Mouse (Mus musculus): ENCODE measurements around the gene Sh3glb2. TPM values are rescaled to one million over a fixed set of nuclear protein-coding genes. Genes with fewer than 3 reads are reported as not detected.

Sh3glb2 gene
- total and polyA plus RNA-seq, 2 experiments = 23.3 to 62.0 TPM

DNA sequence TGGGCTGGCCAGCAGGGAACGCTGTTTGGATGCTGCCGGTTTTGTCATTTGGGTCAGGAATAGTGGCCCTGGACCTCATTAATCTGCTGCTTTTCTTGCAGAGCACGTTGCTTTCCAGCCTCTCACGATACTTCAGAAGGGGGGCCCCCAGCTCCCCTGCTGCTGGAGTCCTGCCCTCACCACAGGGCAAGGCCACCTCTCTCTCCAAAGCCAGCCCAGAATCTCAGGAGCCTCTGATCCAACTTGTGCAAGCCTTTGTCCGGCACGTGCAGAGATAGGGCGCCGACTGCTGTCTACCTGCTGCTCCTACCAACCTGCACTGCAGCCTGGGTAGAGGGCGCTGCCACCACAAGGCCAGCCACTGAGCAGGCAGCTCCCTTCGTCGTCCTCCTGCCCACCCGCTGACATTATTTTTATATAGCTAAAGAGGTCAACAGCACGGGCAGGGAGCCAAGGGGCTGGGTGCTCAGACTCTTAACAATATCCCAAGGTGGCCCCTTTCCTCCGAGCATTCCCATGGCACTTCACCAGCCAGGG lies 15.5 kb downstream of the Sh3glb2 start:
- WGBS = 74% methylated on average over 14 of the region's 14 CpGs
- DNase-seq (ENCODE audit: extremely low read depth, low read depth, low spot score) = no peak

DNA sequence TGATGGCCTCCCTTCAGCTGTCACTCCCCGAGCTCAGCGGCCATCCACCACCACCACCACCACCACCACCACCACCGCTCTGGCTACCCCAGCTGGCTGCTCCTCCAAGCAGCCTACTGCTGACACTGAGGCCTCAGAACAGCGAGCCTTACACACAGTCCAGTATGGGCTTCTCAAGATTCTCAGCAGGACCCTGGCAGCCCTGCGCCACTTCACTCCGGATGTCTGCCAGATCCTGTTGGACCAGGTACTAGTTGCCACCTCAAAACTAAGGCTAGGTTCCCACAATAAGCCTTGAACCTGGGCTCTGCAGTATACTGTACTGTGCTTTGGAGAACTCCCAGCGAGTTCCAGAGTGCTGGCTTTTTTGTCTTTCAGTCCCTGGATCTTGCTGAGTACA lies 16.6 kb downstream of the Sh3glb2 start:
- Histone ChIP-seq H3K36me3 (ENCODE audit: control insufficient read depth, insufficient read depth, low read length) (peaks cover 10% of the 10 kb centered on the region), H3K79me2 (ENCODE audit: control insufficient read depth, insufficient read depth, low read length) (no peaks in the 10 kb centered on the region), H3K4me3 (ENCODE audit: insufficient read depth, low read depth, low read length) (no peak overlapping the region), H3K27me3 (ENCODE audit: control insufficient read depth, insufficient read depth, low read length) (no peaks in the 10 kb centered on the region), H3K27ac (replicated peaks; ENCODE audit: insufficient read depth, low read depth, low read length) (no peak overlapping the region), H3K9ac (ENCODE audit: low read depth, low read length) (no peak overlapping the region), H3K4me1 (ENCODE audit: control insufficient read depth, insufficient read depth, low read length) (no peaks in the 10 kb centered on the region)
- 97% methylated on average over 7 of the region's 7 CpGs for WGBS
- DNase-seq (ENCODE audit: extremely low read depth, low read depth, low spot score) = no peak
- no peak for TF ChIP-seq CTCF (IDR thresholded peaks at IDR 0.05; ENCODE audit: low read depth, low read length)
- no peak for TF ChIP-seq POLR2A (IDR thresholded peaks at IDR 0.05; ENCODE audit: extremely low read depth, insufficient read depth, low read length)

More for the DNA sequence above, 15.5 kb downstream of the Sh3glb2 start:
- TF ChIP-seq POLR2A (IDR thresholded peaks at IDR 0.05; ENCODE audit: extremely low read depth, insufficient read depth, low read length) (no peak), CTCF (IDR thresholded peaks at IDR 0.05; ENCODE audit: low read depth, low read length) (no peak)
- no peaks in the 10 kb centered on the region for H3K4me1 ChIP-seq (ENCODE audit: control insufficient read depth, insufficient read depth, low read length)
- H3K36me3 ChIP-seq (ENCODE audit: control insufficient read depth, insufficient read depth, low read length) = peaks cover 10% of the 10 kb centered on the region
- no peak overlapping the region for H3K4me3 ChIP-seq (ENCODE audit: insufficient read depth, low read depth, low read length)
- H3K27me3 ChIP-seq (ENCODE audit: control insufficient read depth, insufficient read depth, low read length) = no peaks in the 10 kb centered on the region
- H3K79me2 ChIP-seq (ENCODE audit: control insufficient read depth, insufficient read depth, low read length) = no peaks in the 10 kb centered on the region
- H3K27ac ChIP-seq (replicated peaks; ENCODE audit: insufficient read depth, low read depth, low read length) = no peak overlapping the region
- no peak overlapping the region for H3K9ac ChIP-seq (ENCODE audit: low read depth, low read length)

DNA sequence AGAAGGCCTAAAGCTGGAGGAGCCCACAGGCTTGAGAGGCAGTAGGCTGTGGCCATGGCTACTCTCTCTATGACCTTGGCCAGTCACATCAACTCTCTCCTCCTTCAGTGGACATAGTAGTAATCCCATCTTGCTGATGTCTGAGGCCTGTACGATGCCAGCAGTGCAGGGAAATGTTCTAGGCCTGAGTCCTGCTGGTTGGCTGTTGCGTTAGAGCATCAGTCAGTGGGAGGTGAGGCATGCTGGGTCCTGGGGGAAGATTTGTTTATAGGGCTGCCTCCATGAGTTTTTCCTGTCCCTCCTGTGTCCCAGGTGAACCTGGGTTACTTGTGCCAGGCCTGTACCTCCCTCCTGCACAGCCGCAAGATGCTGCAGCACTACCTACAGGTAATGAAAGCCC lies 17.1 kb downstream of the Sh3glb2 start:
- 96% methylated on average over 3 of the region's 3 CpGs for WGBS

DNA sequence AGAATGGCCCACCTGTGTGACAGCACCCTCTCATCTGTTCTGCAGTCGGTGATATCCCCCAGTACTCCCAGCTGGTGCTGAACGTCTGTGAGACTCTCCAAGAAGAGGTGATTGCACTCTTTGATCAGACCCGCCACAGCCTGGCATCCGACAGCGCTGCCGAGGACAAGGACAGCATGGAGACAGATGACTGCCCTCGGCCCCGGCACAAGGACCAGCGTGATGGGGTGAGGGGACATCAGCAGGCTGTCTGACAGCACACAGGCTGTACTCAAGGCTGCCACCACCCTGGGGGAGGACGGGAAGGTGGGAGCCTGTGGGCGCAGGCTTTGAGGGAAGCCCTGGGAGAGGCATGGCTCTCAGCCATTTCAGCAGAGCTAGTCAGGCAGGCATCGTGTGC lies 22.0 kb downstream of the Sh3glb2 start:
- Histone ChIP-seq H3K36me3 (ENCODE audit: control insufficient read depth, insufficient read depth, low read length) (peaks cover 18% of the 10 kb centered on the region), H3K27ac (replicated peaks; ENCODE audit: insufficient read depth, low read depth, low read length) (no peak overlapping the region), H3K79me2 (ENCODE audit: control insufficient read depth, insufficient read depth, low read length) (no peaks in the 10 kb centered on the region), H3K9ac (ENCODE audit: low read depth, low read length) (no peak overlapping the region), H3K27me3 (ENCODE audit: control insufficient read depth, insufficient read depth, low read length) (no peaks in the 10 kb centered on the region), H3K4me1 (ENCODE audit: control insufficient read depth, insufficient read depth, low read length) (no peaks in the 10 kb centered on the region), H3K4me3 (ENCODE audit: insufficient read depth, low read depth, low read length) (no peak overlapping the region)
- DNase-seq (ENCODE audit: extremely low read depth, low read depth, low spot score) = no peak
- no peak for TF ChIP-seq POLR2A (IDR thresholded peaks at IDR 0.05; ENCODE audit: extremely low read depth, insufficient read depth, low read length)
- TF ChIP-seq CTCF (IDR thresholded peaks at IDR 0.05; ENCODE audit: low read depth, low read length) = no peak
- WGBS = 92% methylated on average over 12 of the region's 12 CpGs

More for the DNA sequence above, 17.1 kb downstream of the Sh3glb2 start:
- Histone ChIP-seq H3K4me1 (ENCODE audit: control insufficient read depth, insufficient read depth, low read length) (no peaks in the 10 kb centered on the region), H3K9ac (ENCODE audit: low read depth, low read length) (no peak overlapping the region), H3K36me3 (ENCODE audit: control insufficient read depth, insufficient read depth, low read length) (peaks cover 10% of the 10 kb centered on the region), H3K4me3 (ENCODE audit: insufficient read depth, low read depth, low read length) (no peak overlapping the region), H3K27ac (replicated peaks; ENCODE audit: insufficient read depth, low read depth, low read length) (no peak overlapping the region), H3K27me3 (ENCODE audit: control insufficient read depth, insufficient read depth, low read length) (no peaks in the 10 kb centered on the region), H3K79me2 (ENCODE audit: control insufficient read depth, insufficient read depth, low read length) (no peaks in the 10 kb centered on the region)
- DNase-seq (ENCODE audit: extremely low read depth, low read depth, low spot score) = no peak
- TF ChIP-seq POLR2A (IDR thresholded peaks at IDR 0.05; ENCODE audit: extremely low read depth, insufficient read depth, low read length) = no peak
- no peak for TF ChIP-seq CTCF (IDR thresholded peaks at IDR 0.05; ENCODE audit: low read depth, low read length)

DNA sequence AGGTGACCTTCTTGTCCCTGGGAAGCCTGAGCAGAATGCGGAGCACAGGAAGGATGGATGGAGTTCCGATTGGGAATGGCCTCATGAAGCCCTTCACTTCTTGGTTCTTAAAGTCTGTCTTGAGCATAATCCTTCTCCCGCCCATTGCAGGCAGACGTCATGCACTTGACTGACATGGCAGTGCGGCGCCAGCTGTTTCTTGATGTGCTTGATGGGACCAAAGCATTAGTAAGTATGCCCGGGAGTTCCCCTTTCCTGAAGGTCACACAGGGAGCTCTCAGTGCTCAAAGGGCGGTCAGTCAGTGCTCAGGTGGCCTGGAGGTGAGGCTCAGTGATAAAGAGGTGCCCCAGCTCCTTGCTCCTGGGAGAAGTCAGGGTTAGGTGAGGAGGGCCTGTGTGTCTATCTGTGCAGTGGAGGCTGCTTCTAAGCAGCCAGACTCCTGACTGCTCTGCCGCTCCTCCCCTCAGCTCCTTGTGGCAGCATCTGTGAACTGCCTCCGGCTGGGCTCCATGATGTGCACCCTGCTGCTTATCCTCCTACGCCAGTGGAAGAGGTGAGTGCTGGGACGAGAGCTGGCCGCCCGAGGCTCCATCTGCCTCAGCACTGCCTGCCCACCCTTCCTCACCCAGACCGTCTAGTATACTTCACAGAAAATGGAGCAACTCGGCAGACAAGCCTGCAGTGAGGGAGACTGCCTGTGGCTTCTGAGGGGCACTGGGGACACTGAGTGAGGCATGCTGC lies 22.8 kb downstream of the Sh3glb2 start:
- H3K36me3 ChIP-seq (ENCODE audit: control insufficient read depth, insufficient read depth, low read length) = peaks cover 20% of the 10 kb centered on the region
- H3K4me3 ChIP-seq (ENCODE audit: insufficient read depth, low read depth, low read length) = no peak overlapping the region
- DNase-seq (ENCODE audit: extremely low read depth, low read depth, low spot score) = no peak
- WGBS = 93% methylated on average over 16 of the region's 16 CpGs
- H3K27ac ChIP-seq (replicated peaks; ENCODE audit: insufficient read depth, low read depth, low read length) = no peak overlapping the region
- TF ChIP-seq CTCF (IDR thresholded peaks at IDR 0.05; ENCODE audit: low read depth, low read length) (no peak), POLR2A (IDR thresholded peaks at IDR 0.05; ENCODE audit: extremely low read depth, insufficient read depth, low read length) (no peak)
- H3K27me3 ChIP-seq (ENCODE audit: control insufficient read depth, insufficient read depth, low read length) = no peaks in the 10 kb centered on the region
- no peaks in the 10 kb centered on the region for H3K4me1 ChIP-seq (ENCODE audit: control insufficient read depth, insufficient read depth, low read length)
- no peak overlapping the region for H3K9ac ChIP-seq (ENCODE audit: low read depth, low read length)
- H3K79me2 ChIP-seq (ENCODE audit: control insufficient read depth, insufficient read depth, low read length) = no peaks in the 10 kb centered on the region

DNA sequence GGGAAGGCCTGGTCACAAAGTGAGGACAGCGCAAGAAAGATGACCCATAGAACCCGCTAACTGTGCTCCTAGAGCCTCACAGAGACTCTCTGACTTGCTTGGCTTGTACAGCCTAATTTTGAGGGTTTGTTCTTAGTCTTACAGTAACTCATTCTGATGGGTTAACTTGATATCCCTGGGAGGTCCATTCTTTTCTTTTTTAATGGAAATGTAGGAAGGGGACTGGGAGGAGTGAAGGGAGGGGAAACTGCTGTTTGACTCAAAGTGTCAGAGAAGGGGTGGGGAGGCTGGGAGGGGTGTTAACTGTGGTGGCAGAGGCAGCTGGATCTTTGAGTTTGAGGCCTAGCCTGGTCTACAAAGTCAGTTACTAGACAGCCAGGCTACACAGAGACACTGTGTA lies 23.8 kb downstream of the Sh3glb2 start:
- TF ChIP-seq POLR2A (IDR thresholded peaks at IDR 0.05; ENCODE audit: extremely low read depth, insufficient read depth, low read length) (no peak), CTCF (IDR thresholded peaks at IDR 0.05; ENCODE audit: low read depth, low read length) (no peak)
- H3K36me3 ChIP-seq (ENCODE audit: control insufficient read depth, insufficient read depth, low read length) = peaks cover 18% of the 10 kb centered on the region
- WGBS = 96% methylated on average over 2 of the region's 2 CpGs
- no peak overlapping the region for H3K4me3 ChIP-seq (ENCODE audit: insufficient read depth, low read depth, low read length)
- no peaks in the 10 kb centered on the region for H3K4me1 ChIP-seq (ENCODE audit: control insufficient read depth, insufficient read depth, low read length)
- no peaks in the 10 kb centered on the region for H3K79me2 ChIP-seq (ENCODE audit: control insufficient read depth, insufficient read depth, low read length)
- DNase-seq (ENCODE audit: extremely low read depth, low read depth, low spot score) = no peak
- H3K27ac ChIP-seq (replicated peaks; ENCODE audit: insufficient read depth, low read depth, low read length) = no peak overlapping the region
- H3K9ac ChIP-seq (ENCODE audit: low read depth, low read length) = no peak overlapping the region
- H3K27me3 ChIP-seq (ENCODE audit: control insufficient read depth, insufficient read depth, low read length) = no peaks in the 10 kb centered on the region
